Mouse (Mus musculus): ENCODE measurements around the gene Grin2c. TPM values are rescaled to one million over a fixed set of nuclear protein-coding genes. Genes with fewer than 3 reads are reported as not detected.

Gene Grin2c
- total RNA-seq, 2 experiments from 2014 or later, result not detected

- DNase-seq (ENCODE audit: low spot score in 2 of 2), result no peak
Measured at GRCm38 (mm10) chr11:115232889-115233288, 34.2 kb downstream of the Grin2c start.

DNA sequence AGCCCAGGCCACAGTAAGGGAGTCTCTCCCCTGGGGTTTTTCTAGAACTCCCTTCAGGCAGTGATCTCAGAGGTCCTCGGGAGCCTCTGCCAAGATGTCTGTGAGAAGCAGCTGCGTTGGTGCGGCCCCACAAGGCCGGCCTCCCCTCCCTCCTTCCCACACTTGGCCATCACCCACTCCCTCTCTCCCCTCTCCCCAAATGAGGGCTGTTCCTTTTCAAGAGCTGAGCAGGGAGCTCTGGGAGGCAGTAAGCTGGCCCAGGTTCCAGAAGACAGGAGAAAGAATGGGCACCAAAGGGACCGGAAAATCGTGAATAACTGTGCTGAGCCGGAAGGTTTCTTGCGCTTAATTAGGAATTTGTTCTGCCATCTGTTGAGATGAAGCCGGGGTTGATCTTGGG, 35.1 kb downstream of the Grin2c start:
- no peak for DNase-seq (ENCODE audit: low spot score in 2 of 2)

GRCm38 (mm10) chr11:115231168-115231915, 35.7 kb downstream of the Grin2c start:
- DNase-seq (ENCODE audit: low spot score in 2 of 2), result no peak

- no peak for DNase-seq (ENCODE audit: low spot score in 2 of 2)
Measured at GRCm38 (mm10) chr11:115229021-115229930, 37.8 kb downstream of the Grin2c start.

DNA sequence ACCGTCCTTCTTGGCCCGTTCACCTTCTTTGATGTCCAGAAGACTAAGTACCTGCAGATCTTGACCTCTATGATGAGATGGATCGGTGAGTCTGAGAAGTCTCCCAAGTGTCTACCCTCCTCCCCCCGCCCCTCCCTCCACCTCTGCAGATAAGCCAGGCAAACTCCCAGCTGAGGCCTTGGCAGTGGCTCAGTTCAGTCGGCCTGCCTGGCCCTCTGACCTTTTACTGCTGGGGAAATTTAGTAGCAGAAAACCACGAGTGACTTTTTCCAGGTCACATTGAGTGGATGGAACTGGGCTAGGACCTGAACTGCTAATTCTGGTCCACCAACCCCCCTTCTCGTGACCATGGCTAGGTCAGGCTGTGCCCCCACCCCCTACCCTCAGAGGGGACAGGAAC, 38.6 kb downstream of the Grin2c start:
- no peak for DNase-seq (ENCODE audit: low spot score in 2 of 2)

- DNase-seq (ENCODE audit: low spot score in 2 of 2), result no peak
Measured at GRCm38 (mm10) chr11:115227640-115228039, 39.4 kb downstream of the Grin2c start.

- DNase-seq (ENCODE audit: low spot score in 2 of 2), result no peak
Measured at GRCm38 (mm10) chr11:115226811-115227491, 40.1 kb downstream of the Grin2c start.

DNA sequence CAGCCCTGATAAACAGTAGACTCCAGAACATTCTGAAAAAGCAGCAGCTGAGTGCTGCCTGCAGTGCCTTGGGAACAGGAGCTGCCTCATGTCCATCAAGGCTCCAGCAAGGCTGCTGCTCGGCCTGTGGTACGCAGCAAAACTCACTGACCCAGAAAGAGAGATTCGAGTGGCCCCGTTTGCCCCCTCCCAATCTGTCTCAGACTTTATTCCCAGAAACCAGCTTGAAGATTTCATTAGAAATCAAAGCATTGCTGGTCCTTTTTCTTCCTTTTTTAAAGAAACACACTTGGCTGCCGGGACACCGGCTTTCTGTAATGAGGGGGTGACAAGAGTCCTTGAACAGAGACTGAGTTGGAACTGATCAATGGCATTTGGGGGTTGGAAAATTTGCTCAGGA, 41.7 kb downstream of the Grin2c start:
- no peak for DNase-seq (ENCODE audit: low spot score in 2 of 2)

DNA sequence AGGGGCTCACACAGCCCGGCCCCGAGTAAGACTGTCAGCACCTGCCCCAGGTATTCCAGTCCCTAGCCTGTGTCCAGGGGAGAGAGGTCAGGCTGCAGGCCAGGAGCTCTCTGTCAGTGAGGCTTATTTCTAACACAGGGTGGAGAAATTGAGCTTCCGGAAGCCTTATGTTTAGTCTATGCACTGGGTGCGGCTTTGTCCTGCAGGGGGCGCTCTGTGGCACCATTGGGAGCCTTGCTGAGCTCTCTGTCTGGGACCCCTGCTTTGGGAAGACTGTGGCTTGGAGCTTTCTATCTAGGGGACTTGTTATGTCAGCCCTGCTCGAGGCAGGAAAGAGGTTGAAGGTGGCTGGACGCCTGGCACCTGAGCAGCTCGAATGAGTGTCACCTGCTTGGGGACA, 42.2 kb downstream of the Grin2c start:
- peak in 1 of 2 experiments; percentile 59 for DNase-seq (ENCODE audit: low spot score in 2 of 2)

DNA sequence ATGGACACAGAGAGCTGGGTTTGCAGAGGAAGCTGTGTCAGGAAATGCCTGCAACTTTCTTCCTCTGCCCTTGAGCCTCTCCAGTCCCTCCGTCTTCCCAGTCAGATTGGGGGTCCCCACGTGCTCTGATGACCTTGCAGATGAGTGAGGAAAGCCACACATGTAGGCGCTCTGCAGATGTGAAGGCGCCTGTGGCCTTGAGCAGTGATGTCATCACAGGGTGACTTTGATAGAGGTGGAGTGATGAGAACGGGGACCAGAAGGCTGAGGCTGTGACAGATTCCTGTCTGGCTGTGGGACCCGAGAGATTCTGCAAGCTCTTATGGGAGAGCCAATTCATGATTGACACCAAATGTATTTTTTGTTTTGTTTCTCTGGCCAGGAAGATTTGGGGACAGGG, 43.2 kb downstream of the Grin2c start:
- no peak for DNase-seq (ENCODE audit: low spot score in 2 of 2)

DNA sequence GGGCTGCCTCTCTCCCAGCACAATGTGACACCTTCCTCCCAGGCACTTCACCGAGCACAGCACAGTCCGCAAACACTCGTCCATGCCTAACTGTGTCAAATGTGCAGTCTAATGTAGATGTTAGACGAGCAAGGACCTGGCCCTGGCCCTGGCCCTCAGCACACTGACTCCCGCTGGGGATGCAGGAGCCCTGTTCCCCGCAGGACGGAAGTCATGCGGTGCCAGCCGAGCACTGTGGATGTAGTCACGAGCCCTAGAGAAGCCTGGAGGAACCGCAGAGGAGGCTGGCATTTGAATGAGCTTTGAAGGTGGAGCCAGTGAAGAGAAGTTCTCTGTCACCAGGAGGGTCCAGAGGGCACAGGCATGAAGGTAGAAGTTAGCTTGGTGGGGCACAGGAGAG, 43.6 kb downstream of the Grin2c start:
- DNase-seq (ENCODE audit: low spot score in 2 of 2), result no peak

GRCm38 (mm10) chr11:115222570-115222969, 44.5 kb downstream of the Grin2c start:
- no peak for DNase-seq (ENCODE audit: low spot score in 2 of 2)

DNA sequence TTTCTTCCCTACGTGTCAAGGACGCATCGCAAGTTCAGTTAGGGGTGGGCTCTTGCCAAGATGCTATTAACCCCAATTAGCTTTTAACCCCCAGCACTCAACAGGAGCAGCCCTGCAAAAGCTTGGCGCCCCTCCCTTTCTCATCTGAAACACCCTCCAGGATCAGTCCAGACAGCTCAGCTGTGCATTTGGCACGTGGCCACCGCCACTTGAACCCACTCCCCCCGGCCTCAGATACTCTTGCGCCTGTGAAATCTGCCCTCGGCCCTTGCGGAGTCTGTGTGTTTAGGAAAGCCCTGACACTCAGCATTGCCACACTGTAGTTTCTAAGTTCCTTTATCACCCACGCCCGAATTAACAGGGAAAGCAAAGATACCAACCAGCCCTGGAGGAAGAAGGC, 45.0 kb downstream of the Grin2c start:
- DNase-seq (ENCODE audit: low spot score in 2 of 2), result no peak

DNA sequence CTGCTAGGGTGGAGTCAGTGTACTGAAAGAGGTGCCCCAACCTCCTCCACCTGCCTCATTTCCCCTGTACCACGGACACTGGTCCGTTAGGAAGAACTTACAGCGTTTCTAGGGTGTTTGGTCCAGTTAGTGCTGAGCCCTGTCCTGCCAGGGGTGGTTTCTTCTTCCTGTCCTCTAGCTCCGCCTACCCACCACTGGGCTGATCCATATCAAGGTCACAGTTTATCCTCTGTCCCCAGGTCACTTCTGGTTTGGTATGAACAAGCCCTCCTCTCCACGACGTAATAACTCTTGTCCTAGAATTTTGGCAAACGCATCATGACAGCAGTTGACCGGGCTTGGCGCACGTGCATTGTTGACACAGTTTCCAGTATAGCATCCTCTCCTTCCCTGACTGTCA, 47.4 kb downstream of the Grin2c start:
- DNase-seq (ENCODE audit: low spot score in 2 of 2), result no peak

- no peak for DNase-seq (ENCODE audit: low spot score in 2 of 2)
Measured at GRCm38 (mm10) chr11:115219263-115219662, 47.8 kb downstream of the Grin2c start.

GRCm38 (mm10) chr11:115217439-115218410, 49.3 kb downstream of the Grin2c start:
- DNase-seq (ENCODE audit: low spot score in 2 of 2), result no peak

DNA sequence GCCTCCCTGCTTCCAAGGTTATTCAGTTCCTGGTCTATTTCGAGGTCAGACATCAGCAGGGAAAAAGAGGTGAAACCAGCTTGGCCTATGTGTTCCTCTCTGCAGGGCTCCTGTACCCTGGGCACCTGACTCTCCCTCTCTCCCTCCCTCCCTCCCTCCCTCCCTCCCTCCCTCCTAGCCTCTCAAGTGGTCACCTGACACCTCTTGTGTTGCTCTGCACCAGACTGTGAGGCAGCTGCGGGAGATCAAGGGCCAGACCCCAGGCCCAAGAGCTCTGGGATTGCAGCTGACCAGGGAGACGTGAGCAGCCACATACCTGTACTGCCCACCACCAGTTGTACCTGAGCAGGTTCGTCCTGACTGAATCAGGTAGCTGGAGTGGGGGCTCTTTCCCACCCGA, 51.9 kb downstream of the Grin2c start:
- DNase-seq (ENCODE audit: low spot score in 2 of 2), result no peak

DNA sequence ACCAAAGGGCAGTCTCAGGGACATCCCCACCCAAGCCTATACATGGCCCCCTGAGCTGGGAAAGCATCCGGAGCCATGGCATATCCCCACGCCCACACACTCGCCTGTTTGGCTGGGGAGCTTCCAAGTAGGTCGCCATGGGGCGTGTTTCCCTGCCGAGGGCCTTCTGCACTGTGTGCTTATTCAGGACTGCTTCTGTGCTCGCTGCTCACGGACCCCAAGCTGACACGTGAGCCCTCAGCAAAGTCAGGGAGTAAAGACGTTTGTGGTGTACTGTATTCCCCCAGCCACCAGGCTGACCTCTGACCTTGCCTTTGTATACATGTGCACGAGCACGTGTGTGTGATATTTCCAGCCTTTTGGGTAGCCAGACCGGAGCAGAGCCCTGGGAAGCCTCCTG, 54.9 kb downstream of the Grin2c start:
- DNase-seq (ENCODE audit: low spot score in 2 of 2), result no peak

DNA sequence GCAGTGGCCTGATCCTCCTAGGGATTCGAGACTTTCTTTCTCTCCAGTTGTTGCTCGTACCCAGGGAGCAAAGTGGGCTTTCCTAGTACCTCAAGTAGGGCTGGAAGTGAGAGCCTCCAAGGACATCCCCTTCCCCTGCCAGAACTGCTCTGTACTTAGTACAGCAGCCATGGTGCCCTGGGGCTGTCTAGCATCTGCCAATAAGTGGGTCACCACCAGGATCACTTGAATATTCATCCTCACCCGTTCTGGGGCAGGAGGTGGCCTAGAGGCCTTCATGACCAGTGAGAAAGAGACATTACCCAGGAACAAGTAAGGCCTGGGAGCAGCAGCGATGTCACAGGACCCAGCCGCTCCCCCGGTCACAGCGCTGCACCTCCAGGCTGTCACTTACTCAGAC, 57.1 kb downstream of the Grin2c start:
- no peak for DNase-seq (ENCODE audit: low spot score in 2 of 2)

Measured in gastrocnemius, postnatal 4 days (tissue).